Mouse (Mus musculus): Measurements from ENCODE around the gene U2surp. TPM values are rescaled to one million over a fixed set of nuclear protein-coding genes. Genes with fewer than 3 reads are reported as not detected.

Gene U2surp
- polyA plus RNA-seq, 1 experiment from 2014 or later, result 129 TPM

- H3K36me3 ChIP-seq (ENCODE audit: control insufficient read depth, insufficient read depth, low read length), result no peaks in the 10 kb centered on the region
- WGBS, result 35% methylated on average over 15 of the region's 15 CpGs
- no peaks in the 10 kb centered on the region for H3K27me3 ChIP-seq (replicated peaks; ENCODE audit: control insufficient read depth, insufficient read depth, low read length)
- DNase-seq (ENCODE audit: low spot score), result no peak
- H3K9me3 ChIP-seq (replicated peaks; ENCODE audit: control insufficient read depth, low read length), result no peaks in the 10 kb centered on the region
- no peaks in the 10 kb centered on the region for H3K4me1 ChIP-seq (ENCODE audit: control insufficient read depth, insufficient read depth, low read length)
- no peak overlapping the region for H3K4me3 ChIP-seq (ENCODE audit: low read depth, low read length)
- ATAC-seq, result no peak
- no peak overlapping the region for H3K27ac ChIP-seq (ENCODE audit: low read depth, low read length)
- no peak overlapping the region for H3K9ac ChIP-seq (ENCODE audit: low read length)
- no peak overlapping the region for H3K4me2 ChIP-seq (ENCODE audit: low read length)
Measured at GRCm38 (mm10) chr9:95541650-95542432, 30.0 kb upstream of the U2surp start.

- H3K4me3 ChIP-seq (ENCODE audit: low read depth, low read length), result no peak overlapping the region
- no peak for ATAC-seq
- no peak for DNase-seq (ENCODE audit: low spot score)
- H3K27ac ChIP-seq (ENCODE audit: low read depth, low read length), result no peak overlapping the region
- H3K9ac ChIP-seq (ENCODE audit: low read length), result no peak overlapping the region
- no peaks in the 10 kb centered on the region for H3K9me3 ChIP-seq (replicated peaks; ENCODE audit: control insufficient read depth, low read length)
- no peaks in the 10 kb centered on the region for H3K4me1 ChIP-seq (ENCODE audit: control insufficient read depth, insufficient read depth, low read length)
- no peaks in the 10 kb centered on the region for H3K27me3 ChIP-seq (replicated peaks; ENCODE audit: control insufficient read depth, insufficient read depth, low read length)
- no peaks in the 10 kb centered on the region for H3K36me3 ChIP-seq (ENCODE audit: control insufficient read depth, insufficient read depth, low read length)
- no peak overlapping the region for H3K4me2 ChIP-seq (ENCODE audit: low read length)
Measured at GRCm38 (mm10) chr9:95541208-95541607, 29.4 kb upstream of the U2surp start.

- H3K4me1 ChIP-seq (ENCODE audit: control insufficient read depth, insufficient read depth, low read length), result no peaks in the 10 kb centered on the region
- H3K9me3 ChIP-seq (replicated peaks; ENCODE audit: control insufficient read depth, low read length), result no peaks in the 10 kb centered on the region
- no peak for DNase-seq (ENCODE audit: low spot score)
- no peak overlapping the region for H3K4me3 ChIP-seq (ENCODE audit: low read depth, low read length)
- no peak overlapping the region for H3K27ac ChIP-seq (ENCODE audit: low read depth, low read length)
- ATAC-seq, result no peak; the same call in 1 of the 2 replicates
- 71% methylated on average over 4 of the region's 4 CpGs for WGBS
- H3K9ac ChIP-seq (ENCODE audit: low read length), result no peak overlapping the region
- H3K36me3 ChIP-seq (ENCODE audit: control insufficient read depth, insufficient read depth, low read length), result no peaks in the 10 kb centered on the region
- no peaks in the 10 kb centered on the region for H3K27me3 ChIP-seq (replicated peaks; ENCODE audit: control insufficient read depth, insufficient read depth, low read length)
- H3K4me2 ChIP-seq (ENCODE audit: low read length), result no peak overlapping the region
Measured at GRCm38 (mm10) chr9:95540487-95540886, 28.7 kb upstream of the U2surp start.

GRCm38 (mm10) chr9:95539176-95539800 lies 27.5 kb upstream of the U2surp start:
- H3K36me3 ChIP-seq (ENCODE audit: control insufficient read depth, insufficient read depth, low read length), result no peaks in the 10 kb centered on the region
- H3K27ac ChIP-seq (ENCODE audit: low read depth, low read length), result no peak overlapping the region
- H3K27me3 ChIP-seq (replicated peaks; ENCODE audit: control insufficient read depth, insufficient read depth, low read length), result no peaks in the 10 kb centered on the region
- H3K4me3 ChIP-seq (ENCODE audit: low read depth, low read length), result no peak overlapping the region
- no peak overlapping the region for H3K4me2 ChIP-seq (ENCODE audit: low read length)
- H3K9me3 ChIP-seq (replicated peaks; ENCODE audit: control insufficient read depth, low read length), result no peaks in the 10 kb centered on the region
- no peak overlapping the region for H3K9ac ChIP-seq (ENCODE audit: low read length)
- H3K4me1 ChIP-seq (ENCODE audit: control insufficient read depth, insufficient read depth, low read length), result no peaks in the 10 kb centered on the region
- ATAC-seq (no peak), DNase-seq (ENCODE audit: low spot score) (no peak)
- 76% methylated on average over 2 of the region's 2 CpGs for WGBS

GRCm38 (mm10) chr9:95533817-95534216 lies 22.0 kb upstream of the U2surp start:
- no peak overlapping the region for H3K27ac ChIP-seq (ENCODE audit: low read depth, low read length)
- H3K36me3 ChIP-seq (ENCODE audit: control insufficient read depth, insufficient read depth, low read length), result no peaks in the 10 kb centered on the region
- H3K9me3 ChIP-seq (replicated peaks; ENCODE audit: control insufficient read depth, low read length), result no peaks in the 10 kb centered on the region
- no peak overlapping the region for H3K9ac ChIP-seq (ENCODE audit: low read length)
- no peak for ATAC-seq
- H3K27me3 ChIP-seq (replicated peaks; ENCODE audit: control insufficient read depth, insufficient read depth, low read length), result no peaks in the 10 kb centered on the region
- H3K4me2 ChIP-seq (ENCODE audit: low read length), result no peak overlapping the region
- 43% methylated on average over 6 of the region's 6 CpGs for WGBS
- H3K4me1 ChIP-seq (ENCODE audit: control insufficient read depth, insufficient read depth, low read length), result no peaks in the 10 kb centered on the region
- DNase-seq (ENCODE audit: low spot score), result peak; percentile 56
- no peak overlapping the region for H3K4me3 ChIP-seq (ENCODE audit: low read depth, low read length)

- ATAC-seq, result no peak
- 53% methylated on average over 3 of the region's 3 CpGs for WGBS
- H3K4me1 ChIP-seq (ENCODE audit: control insufficient read depth, insufficient read depth, low read length), result no peaks in the 10 kb centered on the region
- H3K4me2 ChIP-seq (ENCODE audit: low read length), result no peak overlapping the region
- H3K27ac ChIP-seq (ENCODE audit: low read depth, low read length), result no peak overlapping the region
- H3K4me3 ChIP-seq (ENCODE audit: low read depth, low read length), result no peak overlapping the region
- H3K9ac ChIP-seq (ENCODE audit: low read length), result no peak overlapping the region
- H3K9me3 ChIP-seq (replicated peaks; ENCODE audit: control insufficient read depth, low read length), result no peaks in the 10 kb centered on the region
- no peak for DNase-seq (ENCODE audit: low spot score)
- H3K36me3 ChIP-seq (ENCODE audit: control insufficient read depth, insufficient read depth, low read length), result no peaks in the 10 kb centered on the region
- no peaks in the 10 kb centered on the region for H3K27me3 ChIP-seq (replicated peaks; ENCODE audit: control insufficient read depth, insufficient read depth, low read length)
Measured at GRCm38 (mm10) chr9:95531144-95531543, 19.3 kb upstream of the U2surp start.

GRCm38 (mm10) chr9:95527676-95528075 lies 15.9 kb upstream of the U2surp start:
- Histone ChIP-seq H3K4me2 (ENCODE audit: low read length) (no peak overlapping the region), H3K4me3 (ENCODE audit: low read depth, low read length) (no peak overlapping the region), H3K4me1 (ENCODE audit: control insufficient read depth, insufficient read depth, low read length) (no peaks in the 10 kb centered on the region), H3K36me3 (ENCODE audit: control insufficient read depth, insufficient read depth, low read length) (no peaks in the 10 kb centered on the region), H3K9me3 (replicated peaks; ENCODE audit: control insufficient read depth, low read length) (no peaks in the 10 kb centered on the region), H3K27me3 (replicated peaks; ENCODE audit: control insufficient read depth, insufficient read depth, low read length) (no peaks in the 10 kb centered on the region), H3K9ac (ENCODE audit: low read length) (no peak overlapping the region), H3K27ac (ENCODE audit: low read depth, low read length) (no peak overlapping the region)
- DNase-seq (ENCODE audit: low spot score) (no peak), ATAC-seq (no peak)
- WGBS, result 77% methylated on average over 2 of the region's 2 CpGs

- no peak overlapping the region for H3K4me3 ChIP-seq (ENCODE audit: low read depth, low read length)
- no peak overlapping the region for H3K9ac ChIP-seq (ENCODE audit: low read length)
- no peaks in the 10 kb centered on the region for H3K36me3 ChIP-seq (ENCODE audit: control insufficient read depth, insufficient read depth, low read length)
- WGBS, result 15% methylated on average over 2 of the region's 2 CpGs
- H3K27me3 ChIP-seq (replicated peaks; ENCODE audit: control insufficient read depth, insufficient read depth, low read length), result no peaks in the 10 kb centered on the region
- ATAC-seq (no peak), DNase-seq (ENCODE audit: low spot score) (no peak)
- H3K4me2 ChIP-seq (ENCODE audit: low read length), result no peak overlapping the region
- H3K27ac ChIP-seq (ENCODE audit: low read depth, low read length), result no peak overlapping the region
- no peaks in the 10 kb centered on the region for H3K9me3 ChIP-seq (replicated peaks; ENCODE audit: control insufficient read depth, low read length)
- H3K4me1 ChIP-seq (ENCODE audit: control insufficient read depth, insufficient read depth, low read length), result no peaks in the 10 kb centered on the region
Measured at GRCm38 (mm10) chr9:95525961-95526360, 14.2 kb upstream of the U2surp start.

- 78% methylated on average over 6 of the region's 6 CpGs for WGBS
- no peaks in the 10 kb centered on the region for H3K36me3 ChIP-seq (ENCODE audit: control insufficient read depth, insufficient read depth, low read length)
Measured at GRCm38 (mm10) chr9:95525376-95525775, 13.6 kb upstream of the U2surp start.

More at GRCm38 (mm10) chr9:95525376-95525775, 13.6 kb upstream of the U2surp start:
- Histone ChIP-seq H3K4me1 (ENCODE audit: control insufficient read depth, insufficient read depth, low read length) (no peaks in the 10 kb centered on the region), H3K27me3 (replicated peaks; ENCODE audit: control insufficient read depth, insufficient read depth, low read length) (no peaks in the 10 kb centered on the region), H3K27ac (ENCODE audit: low read depth, low read length) (no peak overlapping the region), H3K4me2 (ENCODE audit: low read length) (no peak overlapping the region), H3K9me3 (replicated peaks; ENCODE audit: control insufficient read depth, low read length) (no peaks in the 10 kb centered on the region), H3K4me3 (ENCODE audit: low read depth, low read length) (no peak overlapping the region), H3K9ac (ENCODE audit: low read length) (no peak overlapping the region)
- DNase-seq (ENCODE audit: low spot score), result no peak
- no peak for ATAC-seq
